Mouse (Mus musculus): Measurements from ENCODE around the gene Gm4133.
"Not testable (repeated sequence)": the region's sequence is repeated elsewhere in the genome, so short reads cannot be mapped to it uniquely, and the experiment has no call there.

Gm4133 gene

GRCm38 (mm10) chr7:20333965-20334364 is at the start of gene Gm4133:
Gm4133 (minus strand) TSS chr7:20334065.
- not testable (repeated sequence) for DNase-seq (ENCODE audit: low spot score in 2 of 2)

GRCm38 (mm10) chr7:20375310-20375709 is 41.4 kb upstream of the Gm4133 start, which contains the start of gene Gm5728:
Gm5728 (minus strand) TSS chr7:20375410.
- not testable (repeated sequence) for DNase-seq (ENCODE audit: low spot score in 2 of 2)

Measured in frontal cortex, postnatal 25 days (tissue).